Mouse (Mus musculus): ENCODE data around the gene Def8.

DNA sequence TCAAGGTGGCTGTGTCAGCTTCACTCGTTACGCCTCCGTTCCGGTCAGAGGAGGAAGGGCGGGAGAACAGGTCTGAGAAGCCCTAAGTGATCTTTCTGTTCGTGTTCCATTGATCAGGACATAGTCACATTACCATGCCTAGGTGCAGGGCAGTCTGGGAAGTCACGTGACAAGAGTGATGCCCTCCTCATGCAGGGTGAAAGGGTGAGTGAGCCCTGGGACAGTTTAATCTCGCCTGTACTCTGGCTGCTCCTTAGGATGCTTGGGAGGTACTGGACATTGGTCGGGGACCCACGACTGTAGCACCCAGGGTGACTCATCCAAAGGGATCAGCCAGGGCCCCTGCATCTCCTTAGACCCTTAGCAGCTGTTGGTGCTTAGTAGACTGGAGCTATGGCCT lies 22.7 kb downstream of the Def8 start:
- TF ChIP-seq CTCF (IDR thresholded peaks at IDR 0.05) (no peak), EP300 (IDR thresholded peaks at IDR 0.05) (no peak)
